Mouse (Mus musculus) c-Kit-negative CD71-positive TER-119-positive erythroid progenitor cells, embryonic 14.5 days (primary cell): Measurements from ENCODE around the gene Pum1.

Experiments used
- DNase-seq: peaks from one replicate; pipeline ENCODE4 v3.0.0-alpha.2; 2013; ENCODE audit warnings: low read depth, low spot score

Gene Pum1

DNA sequence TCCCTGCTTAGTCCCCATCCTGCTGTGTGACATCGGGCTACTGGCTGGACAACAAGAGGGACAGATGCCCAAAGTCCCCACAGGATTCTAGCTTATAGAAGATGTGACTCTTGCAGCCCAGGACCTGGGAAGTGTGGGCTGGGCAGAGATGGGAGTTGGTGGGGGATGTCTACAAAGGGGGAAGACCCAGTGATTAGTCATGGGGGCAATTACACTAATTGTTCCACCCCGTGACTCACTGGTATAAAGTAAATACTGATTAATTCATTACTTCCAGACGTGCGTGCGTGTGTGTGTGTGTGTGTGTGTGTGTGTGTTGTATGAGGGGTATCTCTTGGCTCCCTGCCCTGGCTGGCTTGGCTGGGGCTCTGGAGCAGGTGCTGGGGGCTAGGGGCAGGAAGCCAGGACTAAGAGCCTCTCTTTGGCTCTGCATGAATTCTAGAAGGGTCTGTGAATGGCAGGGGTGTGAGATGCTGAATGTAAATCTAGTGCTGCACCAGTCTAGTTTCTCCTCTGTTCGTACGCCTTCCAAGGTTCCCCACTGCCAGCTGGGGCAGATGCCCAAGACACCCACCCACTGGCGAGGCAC is 151.7 kb downstream of the Pum1 start:
- DNase-seq, result no peak

DNA sequence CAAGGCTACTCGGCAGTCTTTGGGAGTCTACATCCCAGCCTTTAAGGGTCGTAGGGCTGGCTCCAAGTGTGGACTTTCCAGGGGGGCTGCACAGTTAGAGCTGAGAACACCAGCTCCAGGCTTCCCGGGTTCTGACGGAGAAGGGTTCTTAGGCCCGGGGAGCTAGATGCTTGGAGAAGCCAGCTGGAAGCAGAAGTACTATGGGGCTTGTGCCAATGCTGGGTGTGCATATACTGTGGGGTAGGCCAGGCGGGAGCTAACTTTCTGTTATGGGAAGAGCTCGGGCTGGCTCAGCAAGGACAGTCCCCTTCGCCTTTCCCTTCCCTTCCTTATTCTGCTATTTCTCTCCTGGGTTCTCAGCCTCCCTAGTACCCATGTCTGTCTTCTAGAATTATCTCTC is 152.7 kb downstream of the Pum1 start:
- no peak for DNase-seq

DNA sequence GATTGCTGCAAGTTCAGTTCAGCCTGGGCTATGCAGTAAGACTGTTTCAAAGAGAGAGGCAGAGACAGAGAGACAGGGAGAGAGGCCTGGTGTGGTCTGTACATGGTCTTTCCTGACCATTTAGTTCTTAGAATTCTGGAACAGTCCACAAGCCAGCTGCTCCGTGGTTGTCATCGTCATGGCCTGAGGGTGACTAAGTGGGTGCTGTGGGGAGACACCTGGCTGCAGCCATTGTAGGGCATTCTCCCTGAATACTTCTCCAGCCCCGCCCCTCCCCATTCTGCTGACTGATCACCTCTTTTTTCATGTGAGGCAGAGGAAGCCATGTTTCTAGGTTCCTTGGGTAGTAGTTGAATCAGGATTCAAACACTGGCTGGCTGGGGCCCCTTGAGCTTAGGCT is 156.7 kb downstream of the Pum1 start:
- DNase-seq, result no peak

DNA sequence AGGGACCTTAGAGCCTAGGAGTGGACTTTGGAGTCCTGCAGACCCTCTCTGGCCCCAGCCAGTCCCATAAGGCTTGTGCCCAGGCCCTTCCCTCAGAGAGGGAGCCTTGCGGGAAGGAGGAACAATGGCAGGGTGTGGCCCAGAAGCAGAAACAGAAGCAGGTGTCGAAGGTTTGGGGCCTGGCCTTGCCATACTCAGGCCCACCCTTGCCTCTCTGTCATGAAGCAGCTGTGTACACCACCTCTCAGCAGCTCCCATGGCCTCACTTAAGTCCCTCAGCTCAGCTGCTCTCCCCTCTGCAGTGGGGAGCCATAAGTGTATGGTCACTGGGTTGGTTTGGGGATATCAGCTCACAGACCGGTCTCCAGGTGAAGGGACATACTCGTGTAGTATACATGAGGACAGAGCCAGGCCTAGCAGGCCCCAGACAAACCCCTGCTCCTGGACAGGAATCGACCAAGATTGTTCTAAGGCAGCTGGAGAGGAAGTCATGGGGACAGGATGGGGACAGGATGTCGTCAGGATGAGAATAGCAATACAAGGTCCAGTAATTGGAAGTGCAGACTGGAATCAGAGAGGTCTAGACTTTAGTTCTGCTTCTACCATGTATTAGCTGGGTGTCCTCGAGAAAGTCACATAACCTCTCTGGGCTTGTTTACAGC is 157.6 kb downstream of the Pum1 start:
- no peak for DNase-seq

DNA sequence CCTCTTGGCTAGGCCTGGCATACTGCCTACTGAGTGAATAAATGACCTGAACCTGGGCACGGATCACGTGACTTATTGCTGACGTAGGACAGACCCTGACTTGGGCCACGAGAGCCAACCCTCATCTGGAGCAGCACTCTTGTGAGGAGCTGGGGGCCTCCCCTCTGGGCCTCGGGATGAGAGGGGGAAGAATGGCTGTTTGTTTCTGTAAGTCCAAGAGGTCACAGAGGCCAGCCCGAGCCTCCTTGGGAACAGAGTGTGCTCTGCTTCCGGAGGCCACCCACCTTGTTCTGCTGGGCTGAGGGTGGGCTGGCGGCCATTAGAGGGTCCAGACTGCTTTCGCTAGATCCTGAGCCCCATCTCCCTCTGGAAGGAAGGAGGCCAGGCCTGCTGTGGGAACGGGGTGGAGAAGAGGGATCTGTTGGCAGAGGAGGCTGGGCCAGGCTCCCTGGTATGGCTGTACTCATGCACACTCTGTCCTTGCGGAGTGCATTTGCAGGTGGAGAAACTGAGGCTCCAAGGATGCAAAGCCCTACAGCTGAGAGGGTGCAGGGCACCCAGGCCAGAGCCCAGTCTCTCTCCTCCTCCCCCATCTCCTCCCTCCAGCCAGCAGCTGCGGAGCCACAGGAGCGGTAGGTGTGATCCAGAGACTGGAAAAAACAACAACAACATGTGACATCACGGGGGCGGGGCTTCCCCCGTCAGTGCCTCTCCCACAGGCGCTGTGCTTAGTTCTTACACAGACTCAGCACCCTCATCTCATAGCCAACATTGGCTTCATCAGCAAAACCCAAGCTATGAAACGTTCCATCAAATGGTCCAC is 165.9 kb downstream of the Pum1 start:
- no peak for DNase-seq
